Mouse (Mus musculus) spleen, adult 10 weeks (tissue): ENCODE measurements around the gene Zfp93. TPM values are rescaled to one million over a fixed set of nuclear protein-coding genes. Genes with fewer than 3 reads are reported as not detected.

Source experiments
- polyA plus RNA-seq: library from polyadenylated mRNA; stranded (reverse); fragments of 350-450 nt; fragmentation: Illumina TruSeq; extraction: RNeasy Lipid Tissue Mini Kit (QIAGEN cat#74804); gene quantifications from one replicate; pipeline ENCODE4 v1.2.3, GENCODE M21; 2015; ENCODE audit warnings: low replicate concordance; ENCODE audit not compliant: insufficient read depth

Gene Zfp93
- polyA plus RNA-seq: 1.8 TPM

GRCm38 (mm10) chr7:24270288-24270672 lies at the start of gene Zfp93:
TSS of gene Zfp93 (plus strand) at chr7:24270420.

GRCm38 (mm10) chr7:24237040-24237791 lies 33.0 kb upstream of the Zfp93 start, which contains the start of gene Zfp109:
TSS of gene Zfp109 (minus strand) at chr7:24237560.

GRCm38 (mm10) chr7:24254633-24255474 lies 15.4 kb upstream of the Zfp93 start, which contains the start of gene Zfp108:
TSS of gene Zfp108 (plus strand) at chr7:24254794.

GRCm38 (mm10) chr7:24300771-24301282 lies 30.6 kb downstream of the Zfp93 start, which contains the start of gene Zfp61:
TSS of gene Zfp61 (minus strand) at chr7:24301232.

GRCm38 (mm10) chr7:24316567-24317092 lies 46.4 kb downstream of the Zfp93 start, which contains the start of gene Zfp94:
TSS of gene Zfp94 (minus strand) at chr7:24316666.

Other genes starting within 250 kb of the Zfp93 start
- gene Vmn1r183, start 217.2 kb upstream of the Zfp93 start, polyA plus RNA-seq: not detected
- gene Zfp180, start 188.5 kb upstream of the Zfp93 start, polyA plus RNA-seq: 25.4 TPM
- gene Zfp112, start 158.1 kb upstream of the Zfp93 start, polyA plus RNA-seq: 1.9 TPM
- 11.2 TPM for gene Zfp235, start 136.3 kb upstream of the Zfp93 start, polyA plus RNA-seq
- gene Zfp114, start 95.4 kb upstream of the Zfp93 start, polyA plus RNA-seq: 0.37 TPM
- 4.2 TPM for gene Zfp111, start 59.0 kb upstream of the Zfp93 start, polyA plus RNA-seq
- gene Zfp109, start 32.9 kb upstream of the Zfp93 start, polyA plus RNA-seq: 3.5 TPM
- gene Zfp108, start 15.6 kb upstream of the Zfp93 start, polyA plus RNA-seq: 0.94 TPM
- 13.9 TPM for gene Zfp61, start 30.8 kb downstream of the Zfp93 start, polyA plus RNA-seq
- gene Zfp94, start 46.2 kb downstream of the Zfp93 start, polyA plus RNA-seq: 9.0 TPM
- gene Tescl, start 63.5 kb downstream of the Zfp93 start, polyA plus RNA-seq: not detected
- not detected for gene Lypd5, start 78.8 kb downstream of the Zfp93 start, polyA plus RNA-seq
- gene Kcnn4, start 99.8 kb downstream of the Zfp93 start, polyA plus RNA-seq: 13.3 TPM
- gene Smg9, start 129.2 kb downstream of the Zfp93 start, polyA plus RNA-seq: 16.9 TPM
- gene Irgc1, start 181.9 kb downstream of the Zfp93 start, polyA plus RNA-seq: 0.62 TPM
- gene Plaur, start 192.1 kb downstream of the Zfp93 start, polyA plus RNA-seq: 27.2 TPM
- 5.0 TPM for gene Cadm4, start 211.6 kb downstream of the Zfp93 start, polyA plus RNA-seq
- gene Zfp428, start 236.6 kb downstream of the Zfp93 start, polyA plus RNA-seq: 0.29 TPM
- gene AC161166.1, start 242.0 kb downstream of the Zfp93 start, polyA plus RNA-seq: not detected